Mouse (Mus musculus) A20 (cell line): ENCODE data around the gene Tuba1a.
"Not testable (repeated sequence)": the region's sequence is repeated elsewhere in the genome, so short reads cannot be mapped to it uniquely, and the experiment has no call there.

Source experiments
- DNase-seq: peaks from one replicate; pipeline ENCODE4 v3.0.0-alpha.2; 2011; ENCODE audit warnings: low read depth, low spot score

The Tuba1a gene

DNA sequence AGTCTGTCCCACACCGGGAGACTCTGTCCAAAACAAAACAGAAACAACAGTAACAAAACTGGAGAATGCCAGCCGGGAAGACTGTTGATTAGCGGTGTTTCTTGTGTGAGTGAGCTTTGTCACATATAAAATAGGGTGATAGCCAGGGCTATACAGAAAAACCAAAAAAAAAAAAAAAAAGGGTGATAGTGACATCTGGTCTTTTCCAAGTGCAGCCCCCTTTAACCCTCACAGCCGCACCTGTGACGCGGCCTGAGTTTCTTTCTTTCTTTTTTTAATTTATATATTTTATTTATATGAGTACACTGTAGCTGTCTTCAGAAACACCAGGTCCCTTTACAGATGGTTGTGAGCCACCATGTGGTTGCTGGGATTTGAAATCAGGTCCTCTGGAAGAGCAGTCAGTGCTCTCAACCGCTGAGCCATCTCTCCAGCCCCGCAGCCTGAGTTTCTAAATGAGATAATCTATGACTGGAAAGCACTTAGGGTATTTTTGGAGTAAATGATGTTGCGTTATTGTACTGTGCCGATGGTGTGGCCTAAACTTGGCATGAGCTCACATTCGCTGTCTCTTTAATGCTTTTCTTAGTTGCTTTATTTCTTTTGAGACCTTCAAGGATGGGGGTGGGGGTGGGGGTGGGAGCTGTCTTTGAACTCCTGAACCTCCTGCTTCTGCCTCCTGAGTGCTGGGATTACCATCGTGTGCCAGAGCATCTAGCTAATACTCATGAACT, 32.6 kb upstream of the Tuba1a start:
- DNase-seq: peak; percentile 58

DNA sequence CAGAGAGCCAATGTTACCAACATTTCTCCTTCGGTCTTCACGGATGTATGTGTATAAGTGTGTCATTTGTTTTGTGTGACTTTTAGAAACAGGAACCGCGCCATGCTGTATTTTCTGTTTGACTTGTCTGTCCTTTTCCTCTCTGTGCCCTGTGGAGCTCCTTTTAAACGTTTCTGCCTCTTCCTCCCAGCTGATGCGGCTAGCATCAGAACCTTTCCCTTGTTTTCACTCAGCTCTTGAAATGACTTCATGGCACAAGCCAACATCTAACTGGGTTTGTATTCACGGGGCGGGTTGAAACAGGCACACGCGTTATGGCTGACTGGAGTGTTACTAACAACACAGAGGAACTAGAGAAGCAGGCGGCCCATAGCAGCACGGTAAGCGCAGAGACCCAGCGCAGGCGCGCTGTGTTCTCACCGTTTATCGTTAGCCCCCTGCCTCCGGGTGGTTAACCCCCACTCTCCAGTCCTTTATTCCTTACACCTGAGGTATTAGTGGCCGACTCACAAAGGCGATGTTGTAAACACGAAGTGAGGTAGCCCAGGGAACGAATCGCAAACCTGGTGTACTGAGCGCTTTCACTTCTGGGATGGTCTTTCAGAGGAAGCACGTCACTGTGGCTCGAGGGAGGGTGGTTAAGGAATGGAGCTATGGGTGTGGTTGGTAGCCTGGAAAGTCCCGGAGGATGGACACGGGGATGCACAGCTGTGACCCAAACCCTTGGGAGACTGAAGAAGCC, 31.9 kb upstream of the Tuba1a start:
- DNase-seq: peak; percentile 93

DNA sequence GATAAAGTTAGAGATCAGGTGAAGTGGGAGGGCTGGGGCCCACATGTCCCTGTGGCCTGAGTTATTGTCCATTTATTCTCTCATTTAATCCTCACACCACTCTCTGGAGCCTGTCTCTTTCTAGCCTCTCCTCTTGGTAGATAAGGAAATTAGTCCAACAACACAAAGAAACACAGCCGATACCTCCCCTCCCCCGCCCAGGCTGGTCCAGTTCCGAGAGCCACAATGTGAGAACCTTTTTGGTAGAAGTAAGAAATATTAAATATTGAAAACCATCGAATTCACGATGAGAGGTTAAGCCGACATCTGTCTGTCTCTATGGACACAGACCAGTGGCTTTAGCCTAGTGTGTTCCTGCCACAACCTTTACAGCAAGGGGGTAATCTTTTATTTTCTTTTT, 31.2 kb upstream of the Tuba1a start:
- no peak for DNase-seq

DNA sequence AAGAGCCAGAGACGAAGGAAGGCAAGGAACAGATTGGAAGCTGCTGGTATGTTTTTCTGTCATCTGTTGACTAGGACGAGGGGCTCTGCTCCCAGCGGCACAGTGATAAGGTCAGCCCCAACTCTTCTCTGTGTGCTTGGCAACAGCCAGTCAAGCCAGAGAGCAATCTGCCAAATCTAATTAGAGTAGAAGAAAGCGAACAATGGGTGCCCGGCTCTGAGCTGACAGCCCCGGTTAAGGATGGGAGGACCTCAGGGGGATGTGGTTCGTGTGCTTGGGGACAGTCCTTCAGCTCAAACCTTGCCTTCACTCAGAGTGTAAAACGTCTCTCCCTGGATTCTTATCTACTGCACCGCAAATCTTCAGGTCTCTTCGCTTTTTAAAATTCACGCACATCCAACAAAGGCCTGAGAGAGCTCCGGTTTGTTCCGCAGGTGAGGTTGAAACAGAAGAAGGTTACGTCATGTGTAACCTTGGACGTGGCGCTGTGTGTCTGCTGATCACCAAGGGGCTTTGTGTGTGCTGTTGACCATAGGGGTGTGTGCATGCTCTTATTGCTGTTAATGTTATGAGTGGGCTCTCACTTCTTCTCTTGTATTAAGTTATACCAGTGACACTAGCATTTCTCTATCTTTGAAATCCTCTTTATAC, 30.1 kb upstream of the Tuba1a start:
- DNase-seq: no peak

DNA sequence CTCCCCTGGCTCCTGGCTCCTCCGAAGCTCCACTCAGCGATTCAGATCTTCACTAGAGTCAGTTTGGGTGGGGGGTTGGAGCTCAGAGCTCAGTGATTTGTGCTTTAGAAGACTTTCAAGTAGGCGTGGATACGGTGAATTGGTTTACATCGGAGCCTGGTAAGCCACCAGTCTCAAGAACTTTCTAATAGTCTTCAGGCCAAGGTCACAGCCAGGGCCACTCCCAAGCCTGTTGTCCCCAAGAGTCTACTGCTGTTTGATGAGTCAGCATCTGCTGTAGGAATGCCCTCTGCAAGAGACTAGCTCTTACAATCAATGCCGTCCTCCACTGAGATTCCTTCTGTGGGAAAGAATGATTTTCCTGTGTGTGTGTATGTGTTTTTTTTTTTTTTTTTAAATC, 28.6 kb upstream of the Tuba1a start:
- no peak for DNase-seq

DNA sequence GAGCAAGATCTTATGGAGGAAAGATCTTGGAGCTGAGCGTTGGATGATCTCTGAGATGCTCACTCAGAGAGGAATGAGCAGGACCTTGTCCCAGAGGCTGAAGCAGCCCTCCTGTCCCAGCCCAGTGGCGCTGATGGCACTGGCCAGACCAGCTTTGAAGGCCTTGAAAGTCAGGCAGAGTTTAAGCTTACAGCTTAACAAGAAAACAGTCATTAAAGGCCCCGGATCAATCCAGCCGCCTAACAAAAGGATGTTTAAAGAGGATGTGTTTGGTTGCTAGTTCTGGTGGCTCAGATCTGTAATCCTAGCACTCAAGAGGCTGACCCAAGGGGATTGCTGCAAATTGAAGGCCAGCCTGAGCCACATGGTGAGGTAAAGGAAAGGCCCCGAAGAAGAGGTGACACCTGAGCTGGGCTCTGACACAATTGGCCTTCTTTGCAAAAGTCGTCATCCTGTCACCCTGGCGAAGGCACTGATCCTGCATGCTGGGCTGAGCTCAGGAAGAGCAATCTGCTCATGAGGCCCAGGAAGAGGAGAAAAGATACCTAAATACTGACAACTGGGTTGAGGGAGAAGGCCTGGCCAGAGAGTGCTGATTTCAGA, 26.6 kb upstream of the Tuba1a start:
- no peak for DNase-seq

DNA sequence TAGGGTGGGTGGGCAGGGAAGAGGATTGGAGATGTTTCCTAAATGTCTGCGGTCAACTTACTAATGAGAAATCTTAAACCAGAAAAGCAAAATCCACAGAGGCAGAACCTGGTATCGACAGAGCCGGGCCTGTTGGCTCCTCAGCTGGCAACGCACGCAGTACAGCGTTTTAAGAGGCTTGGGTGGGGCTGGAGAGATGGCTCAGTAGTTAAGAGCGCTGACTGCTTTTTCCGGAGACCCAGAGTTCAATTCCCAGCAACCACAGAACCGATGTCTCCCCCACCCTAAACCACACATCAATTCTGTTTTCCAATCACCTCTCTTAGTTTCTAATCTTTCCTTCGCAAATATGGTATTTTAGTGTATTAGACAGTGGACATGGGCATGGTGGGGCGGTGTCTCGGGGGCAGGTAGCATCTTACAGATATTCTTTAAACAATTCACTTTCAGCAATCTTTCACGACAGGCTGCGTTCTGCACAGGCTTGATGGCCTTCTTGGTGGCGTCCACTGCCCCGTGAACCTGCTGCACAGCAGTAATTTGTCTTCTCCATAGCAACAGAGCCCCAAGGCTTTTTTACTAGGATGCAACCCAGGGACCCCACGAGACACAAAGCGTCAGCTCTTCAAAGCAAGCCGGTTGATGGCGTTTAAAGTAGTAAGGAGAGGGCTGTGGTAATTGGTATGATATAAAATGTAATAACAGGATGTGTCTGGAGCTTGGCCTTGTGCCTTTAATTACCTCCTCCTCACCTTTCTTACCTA, 25.1 kb upstream of the Tuba1a start:
- DNase-seq: no peak

DNA sequence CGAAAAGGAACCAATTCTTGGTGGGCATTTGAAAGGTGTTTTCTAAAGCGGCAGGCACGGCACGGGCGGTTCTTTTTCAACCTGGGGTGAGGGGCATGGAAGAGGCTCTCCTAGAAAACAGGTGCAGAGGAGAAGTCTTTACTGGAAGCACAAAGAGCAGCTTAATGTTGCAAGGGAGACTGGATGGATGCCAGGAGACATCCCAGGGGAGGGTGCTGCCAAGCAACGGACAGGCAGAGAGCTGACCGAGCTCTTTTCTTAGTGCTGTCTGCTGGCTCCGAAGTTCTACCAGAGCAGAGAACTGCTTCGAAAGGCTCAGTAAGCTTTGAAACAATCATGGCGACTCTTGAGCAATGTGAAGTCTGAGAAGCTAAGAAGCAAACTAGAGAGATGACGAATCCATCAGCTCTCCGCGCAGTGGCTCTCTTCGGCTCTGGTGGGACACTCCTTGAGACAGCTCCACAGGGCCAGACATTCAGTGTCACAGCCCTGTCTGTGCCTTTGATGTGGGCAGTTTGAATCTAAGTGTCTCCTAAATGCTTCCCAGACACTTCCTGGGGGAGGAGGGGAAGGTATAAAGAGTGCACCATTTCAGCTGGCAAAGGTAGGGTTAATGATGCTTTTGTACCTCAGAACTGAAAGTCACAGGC, 24.4 kb upstream of the Tuba1a start:
- no peak for DNase-seq

DNA sequence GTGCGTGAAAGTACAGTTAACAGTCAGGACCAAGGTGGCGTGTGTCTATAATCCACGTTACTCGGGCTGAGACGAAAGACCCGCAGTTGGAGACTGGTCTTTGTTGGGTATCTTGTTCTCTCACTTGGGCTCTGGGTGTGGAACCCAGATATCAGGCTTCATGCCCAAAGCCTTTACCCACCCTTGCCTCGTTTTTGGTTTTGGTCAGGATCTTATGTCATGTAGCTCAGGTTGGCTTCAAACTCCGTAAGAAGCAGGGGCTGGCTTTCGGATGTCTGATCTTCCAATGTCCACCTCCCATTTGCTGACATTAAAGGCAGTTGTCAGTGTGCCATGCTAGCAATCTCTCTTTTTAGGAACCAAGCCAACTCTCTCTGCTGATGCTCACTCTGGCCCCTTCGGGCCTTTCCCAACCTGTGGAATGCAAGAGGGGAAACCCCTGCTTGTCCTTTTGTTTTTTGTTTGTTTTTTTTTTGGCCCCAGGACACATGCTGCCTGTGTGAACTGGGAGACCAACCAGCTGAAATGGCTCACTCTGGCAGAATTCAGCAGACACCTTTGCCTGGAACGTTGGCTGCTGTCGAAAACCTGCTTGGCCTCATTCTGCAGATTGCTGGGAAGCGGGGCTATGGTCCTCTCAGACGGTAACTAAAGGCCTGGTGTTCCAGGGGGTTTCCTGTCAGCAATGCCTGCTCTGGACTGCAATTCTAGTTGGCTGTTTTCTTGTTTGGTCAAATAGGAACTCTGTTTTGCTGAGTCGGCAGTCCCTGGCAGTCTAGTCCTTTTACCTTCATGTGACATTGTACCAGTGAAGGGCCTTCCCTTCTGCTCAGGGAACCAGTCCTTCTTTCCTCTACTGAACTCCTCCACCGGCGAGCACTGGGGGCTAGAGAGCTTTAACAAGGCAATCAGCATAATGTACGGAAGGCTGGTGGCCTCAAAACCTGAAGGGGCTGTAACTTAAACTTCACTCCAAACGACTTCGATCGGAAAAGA, 23.6 kb upstream of the Tuba1a start:
- no peak for DNase-seq

DNA sequence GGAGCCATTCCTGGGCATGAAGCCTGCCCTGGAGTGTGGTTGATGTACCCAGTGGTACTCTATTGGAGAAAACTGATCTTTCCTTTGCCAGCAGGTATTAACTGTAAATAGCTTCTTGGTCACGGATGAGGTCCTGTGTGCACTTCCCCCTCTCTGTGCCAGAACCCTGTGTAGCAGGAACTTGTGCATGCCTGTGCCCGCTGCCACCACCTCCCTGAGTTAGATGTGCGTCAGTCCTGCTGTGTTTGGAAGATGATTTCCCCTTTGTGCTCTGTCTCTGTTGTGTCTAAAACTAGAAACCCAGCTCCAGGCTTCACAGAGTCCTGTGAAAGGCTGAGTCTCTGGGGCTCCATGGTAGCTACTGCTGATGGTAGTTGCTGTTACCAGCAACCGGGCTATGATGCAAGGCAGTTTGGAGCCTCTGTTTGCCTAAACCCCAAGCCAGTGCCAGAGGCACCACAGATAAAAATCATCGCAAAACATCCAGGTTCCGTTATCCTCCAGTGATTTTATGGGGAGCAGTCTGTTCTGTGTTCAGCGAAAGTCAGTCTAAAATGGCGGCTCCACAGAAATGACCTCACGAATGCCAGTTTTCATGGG, 19.6 kb upstream of the Tuba1a start:
- DNase-seq: no peak

DNA sequence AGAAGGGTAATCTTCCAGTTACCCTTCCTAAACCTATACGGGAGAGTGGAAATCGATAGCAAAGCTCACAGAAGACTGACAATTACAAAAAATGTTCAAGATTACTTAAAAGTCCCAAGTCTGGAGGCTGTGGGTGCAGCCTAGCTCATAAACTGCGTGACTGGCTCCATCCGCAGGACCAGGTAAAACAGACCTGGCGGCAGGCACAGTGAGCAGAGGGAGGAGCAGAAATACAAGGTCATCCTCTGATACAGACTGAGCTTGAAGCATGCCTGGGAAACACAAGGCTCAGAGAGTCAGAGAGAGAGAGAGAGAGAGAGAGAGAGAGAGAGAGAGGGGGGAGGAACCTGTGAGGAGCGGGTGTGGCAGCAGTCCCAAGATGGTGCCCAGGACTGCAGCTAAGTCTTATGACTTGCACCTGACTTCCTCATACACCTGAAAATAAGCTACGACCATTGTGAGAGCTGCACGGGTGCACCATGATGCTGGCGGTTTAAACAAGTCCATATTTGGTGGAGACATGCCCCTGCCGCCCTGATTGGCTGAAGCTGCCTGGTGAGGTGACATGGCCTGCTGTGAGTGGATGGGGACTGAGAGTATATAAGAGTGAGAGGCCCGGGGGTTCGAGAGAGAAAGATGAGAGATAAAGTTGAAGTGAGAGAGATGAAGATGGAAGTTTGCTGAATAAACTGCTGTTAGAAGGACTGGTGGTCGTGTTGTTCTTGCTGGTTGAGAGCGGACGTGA, 18.2 kb upstream of the Tuba1a start:
- not testable (repeated sequence) for DNase-seq

DNA sequence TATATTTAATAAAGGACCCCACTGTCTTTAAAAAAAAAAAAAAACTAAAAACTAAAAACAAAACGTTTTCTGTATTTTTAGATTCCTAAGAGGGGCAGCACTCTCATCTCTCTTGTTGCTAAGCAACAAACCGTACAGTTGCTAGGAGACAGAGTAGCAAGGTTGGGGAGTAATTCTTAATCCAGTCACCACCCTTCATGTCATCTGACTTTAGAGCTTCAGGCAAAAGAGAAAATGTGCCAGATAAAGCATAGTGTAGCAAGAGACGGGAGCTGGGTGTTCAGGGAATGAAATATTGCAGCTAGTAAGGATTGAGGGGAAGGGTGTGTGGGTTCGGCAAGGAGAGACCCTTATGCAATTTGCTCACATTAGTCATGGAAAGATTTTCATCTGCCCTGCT, 17.6 kb upstream of the Tuba1a start:
- no peak for DNase-seq

DNA sequence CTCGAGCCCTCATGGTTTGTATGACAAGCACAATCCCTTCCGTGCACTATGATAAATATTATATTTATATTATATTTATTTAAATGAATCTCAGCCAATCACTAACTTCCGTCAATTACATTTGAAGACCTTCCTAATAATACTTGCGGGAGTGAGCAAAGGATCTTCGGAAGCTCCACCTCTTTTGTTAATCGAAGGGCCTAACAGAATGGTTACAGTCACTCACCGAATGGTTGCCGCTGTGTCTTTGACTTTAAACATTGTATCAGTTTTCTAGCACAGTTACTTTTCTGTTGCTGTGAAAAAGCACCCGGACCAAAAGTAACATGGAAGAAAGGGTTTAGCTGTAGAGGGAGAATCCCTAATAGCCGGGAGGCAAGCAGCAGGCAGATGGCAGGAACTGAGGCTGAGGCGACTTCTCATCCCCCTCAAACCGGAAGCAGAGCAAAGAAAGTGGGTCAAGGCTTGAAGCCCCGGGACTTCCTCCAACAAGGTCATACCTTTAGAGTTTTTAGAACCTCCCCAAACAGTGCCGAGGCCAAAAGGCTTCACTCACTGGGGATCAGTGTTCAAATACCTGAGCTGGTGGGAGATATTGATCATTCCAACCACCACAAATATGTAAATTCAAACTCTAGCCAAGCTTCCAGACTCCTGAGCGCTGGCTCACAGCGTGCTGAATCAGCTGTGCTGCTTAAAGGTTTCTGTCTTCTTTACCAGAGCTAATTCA, 16.0 kb upstream of the Tuba1a start:
- no peak for DNase-seq

DNA sequence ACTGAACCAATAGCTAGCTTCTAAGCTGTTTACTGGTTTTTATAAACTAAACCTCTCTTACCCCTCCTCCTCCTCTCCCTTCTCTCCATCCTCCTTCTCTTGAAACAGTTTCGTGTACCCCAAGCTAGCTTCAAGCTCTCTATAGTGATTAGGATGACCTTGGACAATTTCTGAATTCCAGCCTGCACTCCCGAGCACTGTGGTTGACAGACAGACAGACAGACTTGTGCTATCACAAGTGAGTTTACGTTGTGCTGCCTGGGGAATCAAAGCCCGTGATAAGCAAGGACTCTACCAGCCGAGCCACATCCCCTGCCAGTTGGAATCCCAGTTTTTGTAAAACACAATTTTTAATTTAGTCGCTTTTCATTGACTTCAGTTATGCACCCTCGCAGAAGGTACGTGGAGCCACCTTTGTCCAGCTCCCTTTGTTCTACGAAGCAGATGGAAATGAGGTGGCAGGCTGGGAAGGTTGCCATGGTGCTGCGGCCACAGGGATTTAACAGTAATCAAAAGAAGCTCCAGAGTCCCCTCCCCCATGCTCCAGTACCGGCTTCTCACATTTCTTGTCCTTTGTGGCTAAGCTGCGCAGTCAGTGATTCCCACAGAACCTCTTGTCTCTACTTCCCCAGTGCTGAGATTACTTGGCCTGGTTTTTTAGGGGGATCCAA, 15.3 kb upstream of the Tuba1a start:
- no peak for DNase-seq

DNA sequence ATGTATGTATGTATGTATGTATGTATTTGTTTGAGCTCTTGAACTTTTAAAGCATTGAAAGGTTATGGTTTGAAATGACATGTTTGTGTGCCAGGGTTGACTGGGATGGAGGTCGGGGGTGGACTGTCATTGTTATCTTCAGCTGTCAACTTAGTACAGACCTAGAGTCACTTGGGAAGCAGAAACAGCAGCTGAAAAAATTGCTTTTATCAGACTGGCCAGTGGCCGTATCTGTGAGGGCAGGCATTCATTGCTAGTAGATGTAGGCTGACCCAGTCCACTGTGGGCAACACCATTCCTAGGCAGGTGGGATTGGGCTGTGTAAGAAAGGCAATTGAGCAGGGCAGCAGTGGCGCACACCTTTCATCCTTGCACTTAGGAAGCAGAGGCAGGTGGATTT, 6.0 kb upstream of the Tuba1a start:
- no peak for DNase-seq

DNA sequence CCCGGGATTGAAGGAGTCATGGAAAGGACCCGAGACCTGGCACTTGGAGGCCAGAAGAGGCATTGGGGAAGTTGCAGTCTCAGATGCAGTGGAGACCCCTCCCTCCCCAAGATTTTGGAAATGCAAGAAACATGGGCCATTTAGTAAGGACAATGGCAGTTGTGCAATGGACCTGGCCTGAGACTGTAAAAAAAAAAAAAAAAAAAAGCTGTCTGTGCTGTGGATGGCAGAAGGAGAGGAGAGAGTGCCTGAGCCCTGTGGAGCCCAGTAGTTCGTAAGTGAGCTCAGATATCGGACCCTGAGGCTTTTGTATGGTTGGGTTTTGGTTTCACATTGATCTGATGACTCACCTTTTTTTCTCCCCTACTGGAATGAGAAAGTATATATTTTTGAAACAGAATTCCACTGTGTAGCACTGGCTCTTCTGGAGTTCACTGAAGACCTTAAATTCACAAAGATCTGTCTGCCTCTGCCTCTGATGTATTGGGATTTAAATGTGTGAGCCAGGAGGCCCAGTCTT, 5.5 kb upstream of the Tuba1a start:
- no peak for DNase-seq

DNA sequence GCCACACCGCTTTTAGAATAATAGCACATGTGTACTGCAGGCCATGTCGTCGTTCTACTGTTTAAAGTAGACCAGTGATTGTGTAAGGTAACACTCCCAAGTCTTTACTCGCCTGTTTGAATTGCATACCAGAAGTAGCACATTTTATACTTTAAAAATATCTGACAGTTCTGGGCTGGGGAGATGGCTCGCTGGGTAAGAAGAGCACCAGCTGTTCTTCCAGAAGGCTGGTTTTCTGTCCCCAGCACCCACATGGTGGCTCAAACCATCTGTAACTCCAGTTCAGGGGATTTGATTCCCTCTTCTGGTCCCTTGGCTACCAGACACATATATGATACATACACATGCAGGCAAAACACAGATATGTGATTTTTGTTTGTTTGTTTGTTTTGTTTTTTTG, 4.0 kb upstream of the Tuba1a start:
- no peak for DNase-seq
